Mouse (Mus musculus) A20 (cell line): Measurements from ENCODE around the gene Tenm2.

ENCODE experiments used
- DNase-seq: peaks from one replicate; pipeline ENCODE4 v3.0.0-alpha.2; 2011; ENCODE audit warnings: low read depth, low spot score

The Tenm2 gene

GRCm38 (mm10) chr11:36911406-36911805 lies 324.4 kb downstream of the Tenm2 start:
- peak; percentile 2 for DNase-seq

DNA sequence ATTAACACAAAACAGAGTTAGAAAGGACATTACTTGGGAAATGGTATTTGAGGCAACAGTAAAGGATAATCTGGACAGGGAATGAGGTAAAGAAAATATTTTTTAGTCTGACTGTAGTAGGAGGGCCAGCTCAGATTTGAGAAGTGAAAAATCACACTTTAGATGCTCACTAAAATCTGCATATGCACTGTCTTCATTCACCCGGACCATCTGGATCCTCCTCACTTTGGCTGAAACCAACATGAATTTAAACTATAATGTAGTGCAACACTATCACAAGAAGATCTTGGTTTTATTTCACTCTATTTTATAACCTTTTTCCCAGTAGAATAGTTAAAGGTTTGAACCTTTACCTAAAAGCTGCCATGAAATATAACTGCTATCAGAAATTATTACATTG lies 326.7 kb downstream of the Tenm2 start:
- no peak for DNase-seq

- no peak for DNase-seq
Measured at GRCm38 (mm10) chr11:36902302-36902701, 333.5 kb downstream of the Tenm2 start.

- DNase-seq = no peak
Measured at GRCm38 (mm10) chr11:36893061-36893460, 342.7 kb downstream of the Tenm2 start.

DNA sequence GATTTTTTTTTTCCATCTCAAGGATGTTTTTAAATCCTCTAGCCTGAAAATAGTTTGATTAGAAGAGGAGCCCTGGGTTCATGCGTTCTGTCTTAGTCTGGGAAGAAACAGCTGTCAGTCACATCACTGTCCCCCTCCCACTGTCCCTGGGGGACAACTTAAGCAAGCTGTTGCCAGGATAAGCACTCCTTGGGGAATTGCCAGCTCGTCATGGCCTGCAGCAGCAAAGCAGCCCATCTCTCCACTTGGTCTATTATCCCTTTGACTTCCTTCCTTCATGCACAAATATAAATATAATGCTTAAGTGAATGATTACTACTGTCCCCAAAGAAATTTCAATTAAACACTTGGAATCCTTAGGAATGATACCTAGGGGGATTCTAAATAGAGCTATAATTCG lies 344.7 kb downstream of the Tenm2 start:
- no peak for DNase-seq

GRCm38 (mm10) chr11:36887490-36887889 lies 348.3 kb downstream of the Tenm2 start:
- DNase-seq = no peak

DNA sequence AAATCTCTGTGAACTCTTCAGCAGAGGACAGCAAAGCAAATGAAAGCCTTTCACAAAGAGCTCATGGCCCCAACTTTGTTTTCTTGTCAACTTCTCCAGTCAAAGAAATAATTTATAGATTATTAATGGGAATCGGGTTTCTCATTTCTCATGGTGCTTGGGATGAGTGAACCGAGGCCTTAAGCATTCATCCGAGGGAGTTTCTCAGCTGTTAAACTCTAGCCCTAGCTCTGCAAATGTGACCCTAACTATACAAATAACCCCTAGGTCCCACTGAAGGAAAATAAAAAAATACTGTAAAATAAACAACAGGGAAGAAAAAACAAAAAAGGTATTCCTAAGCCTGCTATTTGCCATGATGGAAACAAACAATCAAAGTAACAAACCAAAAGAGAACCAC lies 349.6 kb downstream of the Tenm2 start:
- DNase-seq = no peak

GRCm38 (mm10) chr11:36872961-36873360 lies 362.8 kb downstream of the Tenm2 start:
- DNase-seq = no peak

- DNase-seq = no peak
Measured at GRCm38 (mm10) chr11:36870548-36870947, 365.2 kb downstream of the Tenm2 start.

DNA sequence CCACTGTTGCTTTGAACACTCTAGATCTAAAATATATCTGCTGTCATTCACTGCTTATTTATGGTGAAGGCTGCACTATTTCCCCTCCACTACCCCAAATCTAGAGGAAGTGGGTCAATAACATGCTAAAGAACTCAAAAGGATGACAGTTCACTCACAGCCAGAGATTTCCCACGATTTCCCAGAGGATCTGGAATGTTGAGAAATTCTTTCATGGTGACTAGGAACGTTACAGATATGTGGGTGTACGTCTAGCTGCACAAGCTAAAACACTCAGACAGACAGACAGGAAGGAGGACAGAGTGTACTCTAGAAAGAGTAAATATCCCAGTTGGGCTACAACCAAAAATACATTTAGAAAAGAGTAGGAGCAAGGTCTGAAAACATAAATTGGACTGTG lies 384.1 kb downstream of the Tenm2 start:
- no peak for DNase-seq

- no peak for DNase-seq
Measured at GRCm38 (mm10) chr11:36847451-36847850, 388.3 kb downstream of the Tenm2 start.

GRCm38 (mm10) chr11:36832855-36833254 lies 402.9 kb downstream of the Tenm2 start:
- no peak for DNase-seq

DNA sequence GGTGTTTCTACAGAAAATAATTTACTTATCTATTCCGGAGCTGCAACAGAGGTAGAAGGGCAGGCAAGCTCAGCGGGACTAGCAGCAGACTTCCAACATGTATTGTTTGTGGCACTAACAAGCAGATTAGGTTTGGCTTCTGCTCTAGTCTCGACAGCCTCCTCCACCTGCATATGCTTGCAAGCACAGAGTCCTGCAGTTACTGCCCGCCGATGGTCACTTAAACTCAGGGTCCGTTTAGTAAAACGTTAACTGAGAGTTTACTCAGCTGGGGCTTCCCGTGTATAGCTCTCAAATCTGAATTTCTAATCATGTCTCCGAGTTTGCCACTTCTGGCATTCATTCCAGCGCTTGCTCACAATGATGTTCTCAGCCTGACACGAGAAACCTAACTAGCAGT lies 404.3 kb downstream of the Tenm2 start:
- no peak for DNase-seq

- no peak for DNase-seq
Measured at GRCm38 (mm10) chr11:36824666-36825065, 411.1 kb downstream of the Tenm2 start.

DNA sequence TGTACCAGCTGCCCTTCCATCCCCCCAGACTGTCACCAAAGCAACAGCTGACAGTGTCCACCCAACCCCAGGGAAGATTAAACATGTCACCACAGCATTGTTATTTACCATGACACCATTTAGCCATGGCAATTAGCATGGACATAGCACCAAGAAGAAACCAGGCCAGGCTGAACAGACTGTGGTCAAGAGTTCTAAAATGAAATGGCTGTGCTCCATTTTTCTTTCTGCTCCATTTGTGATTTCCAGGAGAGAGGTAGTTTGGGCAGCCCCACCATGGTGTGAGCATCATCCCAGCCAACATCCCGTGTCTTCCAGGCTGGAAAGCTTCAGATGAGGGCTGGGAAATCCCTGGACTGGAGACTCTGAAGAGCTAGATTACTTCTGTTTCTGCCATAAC lies 431.1 kb downstream of the Tenm2 start:
- DNase-seq = no peak

- DNase-seq = no peak
Measured at GRCm38 (mm10) chr11:36802208-36802631, 433.5 kb downstream of the Tenm2 start.

- no peak for DNase-seq
Measured at GRCm38 (mm10) chr11:36801683-36802082, 434.1 kb downstream of the Tenm2 start.

GRCm38 (mm10) chr11:36799409-36799808 lies 436.4 kb downstream of the Tenm2 start:
- no peak for DNase-seq

DNA sequence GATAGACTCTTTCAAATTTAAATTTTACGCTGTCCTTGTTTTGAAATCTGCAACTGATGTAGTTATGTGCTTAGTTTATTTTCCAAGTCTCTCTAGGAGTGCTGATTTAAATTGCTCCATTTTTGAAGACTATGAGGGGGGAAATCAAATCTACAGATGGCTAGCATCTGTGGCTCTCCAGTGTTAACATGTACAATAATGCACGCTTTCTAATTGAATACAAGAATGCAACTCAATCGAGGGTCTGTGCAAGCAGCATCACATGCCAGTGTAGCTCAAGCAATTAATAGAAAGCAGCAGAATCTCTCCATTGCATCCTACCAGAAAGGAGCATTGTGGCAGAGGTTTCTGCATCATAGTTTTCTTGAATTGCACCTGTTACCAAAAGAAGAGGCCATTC lies 477.8 kb downstream of the Tenm2 start:
- DNase-seq = no peak

- no peak for DNase-seq
Measured at GRCm38 (mm10) chr11:36746286-36746685, 489.5 kb downstream of the Tenm2 start.

DNA sequence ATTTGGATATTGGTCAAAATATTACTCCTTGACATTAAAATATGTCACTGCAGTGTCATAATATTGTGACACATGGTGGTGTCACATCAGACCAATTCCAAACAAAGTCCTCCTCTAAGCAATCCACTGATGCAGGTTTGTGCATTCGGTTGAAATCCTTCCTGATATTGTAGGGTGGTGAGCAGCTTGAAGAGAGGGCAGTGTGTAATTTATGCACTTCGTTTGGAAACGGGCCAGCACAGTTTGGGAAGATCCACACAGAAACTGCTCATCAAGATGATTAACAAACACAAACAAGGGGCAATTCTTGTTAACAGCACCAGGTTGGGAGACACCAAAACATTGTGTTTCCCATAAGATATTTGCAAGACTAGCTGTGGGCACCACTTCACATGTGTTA lies 508.0 kb downstream of the Tenm2 start:
- DNase-seq = no peak

DNA sequence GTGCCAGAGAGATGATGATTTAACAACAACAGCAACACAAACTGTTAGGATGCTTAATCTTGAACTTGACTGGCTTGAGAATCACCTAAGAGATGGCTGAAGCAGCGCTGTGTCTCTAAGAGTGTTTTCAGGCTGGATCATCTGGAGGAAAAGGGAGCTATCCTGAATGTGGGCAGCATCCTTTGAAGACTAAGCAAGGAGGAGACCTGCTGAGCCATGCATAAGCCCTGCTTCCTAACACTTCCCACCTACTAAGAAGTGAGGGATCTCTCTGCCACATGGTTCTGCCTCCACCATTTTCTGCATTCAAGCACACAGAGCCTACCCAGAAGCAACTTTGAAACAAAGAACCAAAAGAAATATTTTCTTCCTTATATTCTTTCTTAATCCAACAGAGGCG lies 532.9 kb downstream of the Tenm2 start:
- DNase-seq = no peak

GRCm38 (mm10) chr11:36700951-36701350 lies 534.8 kb downstream of the Tenm2 start:
- no peak for DNase-seq

GRCm38 (mm10) chr11:36700131-36700530 lies 535.6 kb downstream of the Tenm2 start:
- no peak for DNase-seq

GRCm38 (mm10) chr11:36698268-36698667 lies 537.5 kb downstream of the Tenm2 start:
- DNase-seq = no peak
